Mouse (Mus musculus) embryo, embryonic 11 days (tissue): ENCODE data around the gene Arhgef5.
"Not testable (repeated sequence)": the region's sequence is repeated elsewhere in the genome, so short reads cannot be mapped to it uniquely, and the experiment has no call there.

Experiments used
- DNase-seq: peaks from one replicate; pipeline ENCODE4 v3.0.0-alpha.2; 2015

The Arhgef5 gene

DNA sequence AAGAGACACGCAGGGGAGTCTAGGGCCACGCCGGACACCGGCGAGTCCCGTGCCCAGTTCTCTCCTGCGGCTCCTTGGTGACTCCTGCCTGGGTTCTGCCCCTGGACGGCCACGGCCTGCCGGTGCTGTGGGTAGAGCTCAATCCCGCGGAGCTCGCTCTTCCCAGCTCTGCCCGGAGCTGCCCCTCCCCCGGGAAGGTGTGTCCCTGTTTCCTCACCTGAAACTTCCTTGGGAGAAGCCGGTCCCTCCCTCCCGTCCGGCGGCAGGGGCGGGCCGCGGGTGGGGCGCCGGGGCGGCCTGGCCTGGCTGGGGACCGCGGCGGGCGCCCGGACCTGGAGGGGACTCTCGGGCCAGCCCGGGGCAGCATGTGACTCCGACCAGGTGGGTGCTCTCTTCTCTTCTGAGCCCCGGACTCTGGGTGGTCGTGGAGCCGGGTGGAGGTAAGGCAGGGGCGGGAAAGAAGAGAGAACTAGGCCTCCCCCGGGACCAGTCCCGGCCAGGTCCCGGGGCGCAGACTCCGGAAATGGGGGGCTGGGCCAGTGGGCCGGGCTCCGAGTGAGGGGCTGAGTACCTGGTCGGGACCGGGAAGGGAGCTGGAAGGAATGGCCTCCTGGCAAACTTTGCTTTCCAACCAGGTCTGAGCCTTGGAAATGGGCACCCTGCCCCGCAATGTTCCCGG lies at the start of gene Arhgef5:
Arhgef5 (plus strand) TSS at position 220 of the 679 bp plus-strand sequence.
- peak; percentile 52 for DNase-seq

- not testable (repeated sequence) for DNase-seq
These were observed 34.1 kb upstream of the Arhgef5 start, which contains the start of gene Olfr47 for GRCm38 (mm10) chr6:43231255-43231654. Gene Olfr47, plus strand, starts transcription at chr6:43231529.

DNA sequence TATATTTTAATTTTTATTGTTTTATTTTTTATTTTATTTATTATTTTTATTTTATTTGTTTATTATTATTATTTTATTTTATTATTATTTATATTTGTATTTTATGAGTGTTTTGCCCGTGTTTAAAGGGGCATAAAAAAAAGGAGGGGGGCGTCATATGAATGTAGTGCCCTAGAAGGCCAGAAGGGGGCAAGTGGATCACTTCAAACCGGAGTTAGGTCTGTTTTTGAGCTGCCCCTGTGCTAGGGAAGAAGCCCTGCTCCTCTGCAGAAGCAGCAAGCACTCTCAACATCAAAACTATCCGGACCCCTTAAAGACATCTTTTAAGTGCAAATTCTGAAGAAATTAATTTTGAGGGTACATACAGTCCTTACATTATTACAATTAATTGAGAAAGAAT lies 23.3 kb upstream of the Arhgef5 start:
- peak; percentile 54 for DNase-seq

DNA sequence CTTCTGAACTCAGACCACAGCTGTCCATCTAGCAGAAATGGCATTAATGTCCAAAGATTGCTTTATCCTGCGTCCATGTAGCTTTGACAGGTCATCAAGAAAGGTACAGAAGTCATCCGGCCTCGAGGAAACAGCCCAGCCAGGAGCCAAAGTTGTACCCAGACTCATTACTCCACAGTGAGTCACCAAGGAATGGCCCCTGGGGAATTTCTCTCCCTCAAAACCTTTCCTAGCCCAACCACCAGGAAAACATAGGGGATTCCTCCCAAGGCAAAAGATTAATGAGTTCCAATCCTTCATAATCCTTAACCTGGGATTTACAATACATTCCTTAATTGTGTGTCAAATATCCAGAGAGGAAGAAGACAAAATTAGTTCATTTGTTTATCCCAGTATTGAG lies 18.0 kb upstream of the Arhgef5 start:
- DNase-seq, result no peak

DNA sequence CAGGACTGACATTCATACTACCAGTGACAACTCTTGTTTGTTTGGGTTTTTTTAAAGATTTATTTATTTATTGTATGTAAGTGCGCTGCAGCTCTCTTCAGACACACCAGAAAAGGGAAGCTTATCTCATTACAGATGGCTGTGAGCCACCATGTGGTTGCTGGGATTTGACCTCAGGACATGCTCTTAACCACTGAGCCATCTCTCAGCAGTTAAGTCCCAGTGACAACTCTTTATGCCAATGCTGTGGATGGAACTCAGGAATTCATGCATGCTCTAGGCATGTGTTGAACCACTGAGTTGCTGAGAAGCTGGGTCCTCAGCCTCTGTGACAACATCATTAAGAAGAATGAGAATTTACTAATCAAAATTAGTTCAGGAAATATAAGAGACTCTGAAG lies 12.4 kb upstream of the Arhgef5 start:
- no peak for DNase-seq

GRCm38 (mm10) chr6:43254193-43254926 lies 11.0 kb upstream of the Arhgef5 start:
- peak; percentile 53 for DNase-seq

GRCm38 (mm10) chr6:43260756-43261155 lies 4.6 kb upstream of the Arhgef5 start:
- no peak for DNase-seq

GRCm38 (mm10) chr6:43266356-43266755 lies 974 bp downstream of the Arhgef5 start:
- DNase-seq, result peak; percentile 57

GRCm38 (mm10) chr6:43272597-43272996 lies 7.2 kb downstream of the Arhgef5 start:
- DNase-seq, result no peak

- no peak for DNase-seq
These were observed 8.7 kb downstream of the Arhgef5 start for GRCm38 (mm10) chr6:43274123-43274522.

DNA sequence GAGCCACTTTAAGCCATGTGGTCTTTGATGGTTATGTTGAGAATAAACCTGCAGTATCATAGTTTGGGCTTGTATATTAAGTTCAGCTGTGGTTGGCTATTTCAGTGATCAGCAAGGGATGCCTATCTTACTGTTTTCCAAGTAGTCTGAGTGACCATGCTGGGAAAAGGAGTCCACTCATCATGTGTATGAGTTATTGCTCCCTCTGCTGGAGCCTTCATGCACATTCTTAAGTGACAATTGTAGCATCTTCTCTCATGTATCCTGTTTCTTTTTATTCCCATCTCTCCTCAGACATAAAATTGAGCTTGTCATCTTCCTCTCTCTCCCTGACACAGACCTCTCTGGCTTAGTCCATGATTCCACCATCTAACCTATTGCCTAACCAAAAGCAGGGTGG lies 12.9 kb downstream of the Arhgef5 start:
- DNase-seq, result peak; percentile 41

DNA sequence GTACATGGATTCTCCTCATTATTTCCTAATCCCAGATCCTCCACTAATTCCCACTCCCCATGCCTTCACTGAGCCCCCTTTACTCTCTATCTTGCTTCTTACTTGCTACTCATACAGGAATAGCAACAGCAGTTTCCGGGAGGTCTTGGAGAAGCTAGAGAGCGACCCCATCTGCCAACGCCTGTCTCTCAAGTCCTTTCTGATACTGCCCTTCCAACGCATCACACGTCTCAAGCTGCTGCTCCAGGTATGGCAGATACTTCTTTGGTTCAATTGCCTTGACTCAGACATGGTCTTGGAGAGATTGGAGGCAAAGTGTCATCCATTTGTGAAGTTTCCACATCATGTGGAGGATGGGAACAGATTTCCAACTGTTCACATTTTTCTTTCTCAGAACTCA lies 15.1 kb downstream of the Arhgef5 start:
- DNase-seq, result no peak

DNA sequence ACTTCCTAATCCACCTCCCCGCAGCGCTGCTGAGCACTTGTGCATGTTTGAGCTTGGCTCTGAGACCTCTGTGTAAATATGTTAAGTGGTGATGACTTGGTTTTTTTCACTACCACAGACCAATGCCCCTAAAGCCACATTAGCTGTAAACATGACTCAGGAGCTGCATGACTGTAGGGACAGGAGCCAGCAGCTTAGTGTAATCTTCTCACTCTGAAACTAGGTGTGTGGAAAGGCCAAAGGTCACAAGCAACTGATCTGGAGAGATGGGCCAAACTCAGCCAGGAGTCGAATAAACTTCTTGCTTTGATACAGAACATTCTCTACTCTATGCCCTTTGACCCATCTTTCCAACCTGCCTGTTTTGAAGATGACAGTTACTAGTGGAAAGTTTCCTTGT lies 26.7 kb downstream of the Arhgef5 start:
- no peak for DNase-seq

- no peak for DNase-seq
These were observed 27.2 kb downstream of the Arhgef5 start for GRCm38 (mm10) chr6:43292471-43293076.

DNA sequence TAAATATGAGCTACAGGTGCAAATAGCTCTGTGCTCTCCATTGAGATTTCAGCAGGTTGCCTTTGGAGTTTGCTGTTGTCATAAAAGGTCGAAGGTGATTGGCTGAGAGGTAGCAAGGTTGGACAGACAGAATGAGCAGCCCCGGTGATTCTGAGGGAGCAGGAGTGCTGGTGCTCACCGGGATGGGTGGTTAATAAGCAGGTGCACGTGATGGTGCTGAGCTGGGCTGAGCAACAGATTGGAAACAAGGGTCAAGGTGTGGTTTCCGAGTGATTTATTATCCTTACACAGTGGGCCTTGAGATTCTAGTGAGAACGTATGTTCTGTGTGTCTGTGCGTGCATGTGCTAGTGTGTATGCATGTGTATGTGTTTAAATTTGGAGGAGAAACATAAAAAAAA lies 27.8 kb downstream of the Arhgef5 start:
- no peak for DNase-seq

- no peak for DNase-seq
These were observed 30.5 kb downstream of the Arhgef5 start for GRCm38 (mm10) chr6:43295908-43296307.

DNA sequence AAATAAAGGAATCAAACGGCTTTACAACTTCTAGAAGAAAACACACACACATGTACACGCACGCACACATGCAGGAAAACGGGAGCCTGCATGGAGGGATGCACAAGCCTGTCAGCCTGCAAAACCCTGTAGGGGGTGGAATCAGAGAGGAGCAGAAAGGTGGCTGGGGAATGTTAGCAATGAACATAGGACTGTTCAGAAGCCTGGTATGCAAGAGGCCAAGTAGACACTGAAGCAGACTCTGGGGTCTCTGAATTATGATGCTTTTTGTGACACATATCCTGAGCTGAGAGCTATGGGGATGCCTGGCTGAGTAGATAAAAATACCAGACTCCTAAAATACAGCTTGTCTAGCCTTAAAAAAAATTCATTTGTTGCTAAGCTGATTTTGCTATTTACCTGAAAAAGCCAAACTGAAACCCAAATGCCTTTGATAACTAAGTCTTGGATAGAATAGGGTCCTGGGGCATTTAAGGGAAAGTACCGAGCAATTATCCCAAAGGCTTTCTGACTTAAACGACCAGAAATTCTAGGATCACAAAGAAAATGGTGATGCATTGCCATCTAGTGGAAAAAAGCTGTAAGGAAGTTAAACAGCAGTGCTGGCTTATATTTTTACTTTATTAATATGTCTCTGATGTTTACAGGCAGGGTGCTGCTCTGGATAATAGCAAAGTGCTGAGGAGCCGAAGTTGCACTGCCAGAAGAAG lies 31.6 kb downstream of the Arhgef5 start:
- peak; percentile 66 for DNase-seq

- DNase-seq, result peak; percentile 22
These were observed 32.1 kb downstream of the Arhgef5 start for GRCm38 (mm10) chr6:43297508-43297850.

GRCm38 (mm10) chr6:43309454-43309853 lies 44.1 kb downstream of the Arhgef5 start, which contains the start of gene Nobox:
Gene Nobox, minus strand, starts transcription at chr6:43309554.
- no peak for DNase-seq

- no peak for DNase-seq
These were observed 44.7 kb downstream of the Arhgef5 start for GRCm38 (mm10) chr6:43310071-43310470.

GRCm38 (mm10) chr6:43312546-43312945 lies 47.2 kb downstream of the Arhgef5 start:
- no peak for DNase-seq

GRCm38 (mm10) chr6:43312961-43313656 lies 47.7 kb downstream of the Arhgef5 start:
- DNase-seq, result no peak

DNA sequence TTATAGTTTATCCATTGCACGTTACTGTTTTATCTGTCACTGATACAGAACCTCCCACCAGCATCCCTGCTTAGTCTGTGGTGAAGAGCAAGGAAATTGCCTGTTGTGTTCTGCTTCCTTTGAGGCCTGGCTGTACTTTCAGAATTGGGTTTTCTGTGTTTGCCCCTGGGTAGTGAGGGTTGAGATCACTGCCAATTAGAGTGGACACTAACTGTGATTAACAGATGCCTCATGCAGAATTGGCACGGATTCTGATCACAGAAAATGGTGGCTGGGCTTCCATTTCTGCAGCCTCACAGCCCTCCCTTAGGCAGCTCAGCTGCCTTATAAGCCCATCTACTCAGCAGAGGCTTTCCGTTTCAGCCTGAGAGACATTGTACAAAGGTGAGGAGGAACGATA lies 68.1 kb downstream of the Arhgef5 start:
- DNase-seq, result no peak
